Mouse (Mus musculus) liver, postnatal 0 days (tissue): ENCODE measurements around the gene Mdm1. TPM values are rescaled to one million over a fixed set of nuclear protein-coding genes. Genes with fewer than 3 reads are reported as not detected.

Source experiments
- ATAC-seq: fragments of 200-750 bp; cut with Nextera tagmentation; 2 replicates; pipeline ENCODE4 v1.8.0; 2017; ENCODE audit warnings: mild to moderate bottlenecking, moderate library complexity
- DNase-seq: peaks from one replicate; pipeline ENCODE4 v3.0.0-alpha.2; 2016
- H3K27ac ChIP-seq: fragments of 300-500 bp; sonication (generic); 2 replicates; pipeline ENCODE4 v1.5.1; 2014; ENCODE audit warnings: antibody characterized with exemption, moderate library complexity, mild to moderate bottlenecking, low read depth
- H3K27me3 ChIP-seq: fragments of 300-500 bp; sonication (generic); 2 replicates; pipeline ENCODE4 v1.6.1; 2014; ENCODE audit warnings: low read length, control low read depth, mixed read lengths; ENCODE audit not compliant: insufficient read depth
- H3K36me3 ChIP-seq: fragments of 300-500 bp; sonication (generic); replicated peaks from 2 replicates; pipeline ENCODE4 v1.6.1; 2014; ENCODE audit warnings: mild to moderate bottlenecking, control low read depth, low read length, moderate library complexity, mixed read lengths; ENCODE audit not compliant: insufficient read depth
- H3K4me1 ChIP-seq: fragments of 300-500 bp; sonication (generic); 2 replicates; pipeline ENCODE4 v1.6.1; 2014; ENCODE audit warnings: antibody characterized with exemption, mild to moderate bottlenecking, control low read depth; ENCODE audit not compliant: insufficient read depth
- H3K4me2 ChIP-seq: fragments of 300-500 bp; sonication (generic); 2 replicates; pipeline ENCODE4 v1.6.1; 2014; ENCODE audit warnings: low read depth, mild to moderate bottlenecking, low read length, moderate library complexity, mixed read lengths
- H3K4me3 ChIP-seq: fragments of 300-500 bp; sonication (generic); 2 replicates; pipeline ENCODE4 v1.5.1; 2014; ENCODE audit warnings: low read depth, low read length
- H3K9ac ChIP-seq: fragments of 300-500 bp; sonication (generic); replicated peaks from 2 replicates; pipeline ENCODE4 v1.6.1; 2014; ENCODE audit warnings: mild to moderate bottlenecking, moderate library complexity
- H3K9me3 ChIP-seq: fragments of 300-500 bp; sonication (generic); 2 replicates; pipeline ENCODE4 v1.6.1; 2016; ENCODE audit warnings: mild to moderate bottlenecking, control low read depth, low read length, mixed read lengths
- CTCF ChIP-seq: sonication (generic); IDR thresholded peaks from 2 replicates; pipeline ENCODE4 v1.5.1; 2016; ENCODE audit warnings: antibody characterized with exemption, low read depth
- EP300 ChIP-seq: IDR thresholded peaks from 2 replicates; pipeline ENCODE4 v1.6.1; 2016; ENCODE audit warnings: antibody characterized with exemption, low read depth, mild to moderate bottlenecking
- WGBS: fragments of 180-500 bp; shearing (Covaris S2); extraction: QIAGEN DNeasy Blood & Tissue Kit; methylation state at CpG from one replicate; pipeline ENCODE4 v1.1.7; 2014; ENCODE audit not compliant: insufficient replicate concordance; 5-methylcytosine and 5-hydroxymethylcytosine counted together
- polyA plus RNA-seq: library from polyadenylated mRNA; unstranded; fragments of >200 nt; fragmentation: Nextera tagmentation; extraction: Ambion mirVana; gene quantifications from 2 replicates; pipeline ENCODE4 v1.2.1, GENCODE M21; 2015

The Mdm1 gene
- 4.3 and 4.7 TPM in 2 replicates for polyA plus RNA-seq

GRCm38 (mm10) chr10:118141018-118141883, at the start of gene Mdm1:
TSS of gene Mdm1 (plus strand) at chr10:118141811.
- peak within 1 kb of the TSS; percentile 77 for H3K4me3 ChIP-seq
- peak; percentile 98 for DNase-seq
- peak within 1 kb of the TSS; percentile 68 for H3K9ac ChIP-seq
- peaks cover 8% of the 10 kb centered on the region for H3K4me1 ChIP-seq
- H3K27ac ChIP-seq = no peak within 1 kb of the TSS
- no peaks in the 10 kb centered on the region for H3K9me3 ChIP-seq
- no peaks in the 10 kb centered on the region for H3K27me3 ChIP-seq
- TF ChIP-seq EP300 (no peak), CTCF (no peak)
- no peaks in the 10 kb centered on the region for H3K36me3 ChIP-seq
- ATAC-seq = peak; percentile 100
- H3K4me2 ChIP-seq = peak within 1 kb of the TSS; percentile 87
- WGBS = 5% methylated on average over 47 of the region's 47 CpGs

- WGBS = 85% methylated on average over 6 of the region's 6 CpGs
- no peak for ATAC-seq
- Histone ChIP-seq H3K27me3 (no peaks in the 10 kb centered on the region), H3K4me3 (no peak overlapping the region), H3K4me1 (peaks cover 3% of the 10 kb centered on the region; the same call in 1 of the 2 replicates), H3K27ac (no peak overlapping the region), H3K4me2 (no peak overlapping the region), H3K9me3 (no peaks in the 10 kb centered on the region), H3K36me3 (no peaks in the 10 kb centered on the region), H3K9ac (no peak overlapping the region)
- DNase-seq = no peak
- TF ChIP-seq EP300 (no peak), CTCF (no peak)
Measured at GRCm38 (mm10) chr10:118092745-118093144, 48.9 kb upstream of the Mdm1 start.

- WGBS = 45% methylated on average over 9 of the region's 9 CpGs
- no peak overlapping the region for H3K4me2 ChIP-seq
- H3K36me3 ChIP-seq = no peaks in the 10 kb centered on the region
- no peak overlapping the region for H3K27ac ChIP-seq
- ATAC-seq = no peak
- no peak for DNase-seq
- no peaks in the 10 kb centered on the region for H3K27me3 ChIP-seq
- H3K9me3 ChIP-seq = no peaks in the 10 kb centered on the region
- TF ChIP-seq EP300 = no peak
- no peak for TF ChIP-seq CTCF
- peaks cover 3% of the 10 kb centered on the region; the same call in 1 of the 2 replicates for H3K4me1 ChIP-seq
- no peak overlapping the region for H3K4me3 ChIP-seq
- H3K9ac ChIP-seq = no peak overlapping the region
Measured at GRCm38 (mm10) chr10:118093728-118094127, 47.9 kb upstream of the Mdm1 start.

- H3K27me3 ChIP-seq = no peaks in the 10 kb centered on the region
- no peak for ATAC-seq
- H3K4me1 ChIP-seq = peaks cover 3% of the 10 kb centered on the region; the same call in 1 of the 2 replicates
- H3K4me2 ChIP-seq = no peak overlapping the region
- no peak overlapping the region for H3K4me3 ChIP-seq
- no peak for TF ChIP-seq EP300
- H3K27ac ChIP-seq = no peak overlapping the region
- 71% methylated on average over 4 of the region's 4 CpGs for WGBS
- no peak for DNase-seq
- H3K36me3 ChIP-seq = no peaks in the 10 kb centered on the region
- H3K9me3 ChIP-seq = no peaks in the 10 kb centered on the region
- no peak overlapping the region for H3K9ac ChIP-seq
Measured at GRCm38 (mm10) chr10:118094853-118095252, 46.8 kb upstream of the Mdm1 start.

GRCm38 (mm10) chr10:118096223-118096622, 45.4 kb upstream of the Mdm1 start:
- Histone ChIP-seq H3K4me2 (no peak overlapping the region), H3K4me1 (peaks cover 3% of the 10 kb centered on the region), H3K9ac (no peak overlapping the region), H3K36me3 (no peaks in the 10 kb centered on the region), H3K27me3 (no peaks in the 10 kb centered on the region), H3K9me3 (no peaks in the 10 kb centered on the region), H3K27ac (peak overlapping the region; percentile 37; the same call in 1 of the 2 replicates), H3K4me3 (no peak overlapping the region)
- WGBS = 73% methylated on average over 6 of the region's 6 CpGs
- ATAC-seq = peak; percentile 35
- TF ChIP-seq EP300 = no peak
- no peak for TF ChIP-seq CTCF
- no peak for DNase-seq

- Histone ChIP-seq H3K27ac (0 out of 2 replicates have a peak overlapping the region, but pooled peaks have one; percentile 39), H3K4me1 (peaks cover 3% of the 10 kb centered on the region), H3K4me3 (no peak overlapping the region), H3K9me3 (no peaks in the 10 kb centered on the region), H3K36me3 (no peaks in the 10 kb centered on the region), H3K9ac (no peak overlapping the region), H3K4me2 (no peak overlapping the region), H3K27me3 (no peaks in the 10 kb centered on the region)
- ATAC-seq = peak; percentile 55
- TF ChIP-seq CTCF (no peak), EP300 (peak; percentile 28; the same call in 1 of the 2 replicates)
- 56% methylated on average over 3 of the region's 3 CpGs for WGBS
- no peak for DNase-seq
Measured at GRCm38 (mm10) chr10:118097898-118098297, 43.7 kb upstream of the Mdm1 start.
